Mouse (Mus musculus) c-Kit-positive CD71-positive TER-119-negative erythroid progenitor cells, embryonic 14.5 days (primary cell): ENCODE data around the gene Gm20388.
A peak's percentile ranks its signal among the peaks of the same experiment; 100 is the strongest.

Source experiments
- DNase-seq: peaks from one replicate; pipeline ENCODE4 v3.0.0-alpha.2; 2013; ENCODE audit warnings: low read depth

Gm20388 gene

DNA sequence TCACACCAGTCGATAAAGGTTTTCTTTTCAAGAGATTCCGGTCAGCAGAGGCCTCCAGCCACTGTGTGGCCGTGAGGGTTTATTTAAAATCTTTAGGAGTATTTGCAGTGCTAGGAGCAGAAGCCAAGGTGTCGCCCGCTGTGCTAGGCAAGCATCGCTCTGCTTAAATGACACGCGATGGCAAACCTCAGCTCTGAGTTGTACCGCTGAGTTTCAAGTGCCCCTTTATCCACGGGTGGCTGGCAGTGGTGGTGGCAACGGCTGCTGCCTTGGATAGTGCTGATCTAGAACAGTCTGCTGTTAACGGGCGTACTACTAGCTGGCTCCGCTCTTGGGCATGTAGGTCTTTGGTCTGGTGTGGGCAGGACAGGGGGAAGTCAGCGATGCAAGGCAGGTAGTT is 380.0 kb downstream of the Gm20388 start:
- DNase-seq, result no peak

DNA sequence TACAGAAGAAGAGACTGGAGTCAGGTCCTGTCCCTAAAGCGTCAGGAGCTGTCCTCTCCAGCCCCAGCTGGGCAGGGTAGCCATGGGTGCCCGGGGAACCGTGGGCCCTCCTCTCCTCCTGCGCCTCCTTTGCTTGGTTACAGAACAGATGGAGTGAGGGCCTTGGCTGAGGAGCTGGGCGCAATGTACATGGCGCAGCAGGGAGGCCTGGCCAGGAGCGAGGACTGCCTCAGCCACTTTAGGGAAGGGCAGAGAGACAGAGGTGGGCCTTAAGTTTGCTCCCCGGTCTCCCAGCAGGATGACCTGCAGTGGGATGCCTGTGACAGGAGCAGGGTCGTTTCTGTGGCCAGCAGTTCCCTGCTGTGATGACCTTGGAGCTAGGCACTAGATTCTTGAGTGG is 381.0 kb downstream of the Gm20388 start:
- DNase-seq, result no peak

DNA sequence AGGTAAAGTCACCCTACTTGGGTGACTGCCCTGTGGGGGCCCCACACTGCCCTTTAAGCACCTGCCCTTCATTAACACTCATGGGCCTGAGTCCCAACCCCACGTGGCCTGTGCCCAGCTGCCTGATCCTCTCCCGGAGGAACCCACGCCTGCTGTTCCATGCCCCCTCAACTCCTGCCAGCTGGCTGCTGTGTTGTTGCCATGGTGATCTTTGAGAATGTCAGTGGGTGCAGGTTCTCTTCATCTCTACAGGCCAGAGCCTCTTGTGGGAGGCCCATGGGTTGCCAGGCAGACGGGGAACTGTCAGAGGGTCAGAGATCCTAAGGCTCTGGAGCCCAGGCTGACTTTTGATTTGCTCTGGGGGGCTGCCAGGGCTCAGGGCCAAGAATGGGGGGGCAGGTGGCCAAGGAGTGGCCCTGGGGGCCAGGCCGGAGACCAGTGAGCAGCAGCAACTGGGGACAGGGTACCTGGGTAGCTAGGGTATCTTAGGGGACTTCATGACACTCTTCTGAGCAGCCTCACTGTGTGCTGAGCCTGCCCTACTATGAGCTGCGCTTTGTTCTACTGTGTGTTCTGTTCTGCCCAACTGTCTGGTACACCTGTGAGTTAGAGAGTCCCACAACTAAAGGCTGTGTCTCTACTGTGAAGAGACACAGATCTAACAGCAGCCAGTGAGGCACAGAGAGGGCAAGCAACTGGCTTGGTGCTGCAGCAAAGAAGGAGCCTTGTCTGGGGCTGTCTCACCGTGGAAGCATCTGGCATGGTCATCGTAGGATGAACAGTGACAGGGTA is 381.9 kb downstream of the Gm20388 start:
- no peak for DNase-seq

DNA sequence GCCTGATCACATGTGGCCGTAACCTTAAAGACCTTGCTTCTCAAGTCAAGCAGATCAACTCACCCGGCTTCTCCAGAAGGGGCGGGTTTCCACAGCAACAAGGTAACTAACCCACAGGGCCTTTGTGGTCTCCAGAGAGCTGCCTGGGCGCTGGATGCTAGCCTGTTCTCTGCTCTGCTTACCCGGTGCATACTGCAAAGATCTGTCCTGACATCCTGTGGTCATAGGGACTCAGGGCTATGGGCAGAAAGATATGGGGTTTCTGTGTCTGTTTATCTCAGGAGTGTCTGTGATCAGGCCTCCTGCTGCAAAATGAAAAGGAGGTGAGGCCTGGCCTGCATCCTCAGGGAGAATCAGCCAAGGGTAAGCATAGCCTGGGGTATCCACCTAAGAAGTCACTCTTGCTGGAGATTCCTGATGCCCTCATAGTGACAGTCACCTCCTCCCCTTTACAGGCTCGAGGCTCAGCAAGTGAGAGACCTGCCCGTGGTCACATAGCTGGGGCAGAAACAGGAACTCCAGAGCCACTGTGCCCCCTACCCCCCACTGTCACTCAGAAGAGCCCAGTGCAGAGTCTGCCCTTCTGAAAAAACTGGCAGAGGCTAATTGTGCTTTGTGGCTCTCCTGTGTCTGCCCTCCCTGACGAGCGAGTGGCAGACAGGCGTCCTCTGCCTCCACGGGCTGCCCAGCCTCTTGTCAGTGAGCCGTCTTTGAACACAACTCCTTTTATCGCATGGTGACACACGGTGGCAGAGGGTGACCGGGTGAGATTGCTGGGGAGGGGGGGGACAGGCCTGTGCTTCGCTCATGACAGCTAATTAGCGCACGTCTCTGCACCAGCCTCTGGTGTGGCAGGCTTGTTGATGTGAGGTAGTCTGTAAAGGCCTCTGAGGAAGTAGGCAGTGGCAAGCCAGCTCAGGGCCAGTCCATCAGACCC is 383.0 kb downstream of the Gm20388 start:
- peak; percentile 87 for DNase-seq

DNA sequence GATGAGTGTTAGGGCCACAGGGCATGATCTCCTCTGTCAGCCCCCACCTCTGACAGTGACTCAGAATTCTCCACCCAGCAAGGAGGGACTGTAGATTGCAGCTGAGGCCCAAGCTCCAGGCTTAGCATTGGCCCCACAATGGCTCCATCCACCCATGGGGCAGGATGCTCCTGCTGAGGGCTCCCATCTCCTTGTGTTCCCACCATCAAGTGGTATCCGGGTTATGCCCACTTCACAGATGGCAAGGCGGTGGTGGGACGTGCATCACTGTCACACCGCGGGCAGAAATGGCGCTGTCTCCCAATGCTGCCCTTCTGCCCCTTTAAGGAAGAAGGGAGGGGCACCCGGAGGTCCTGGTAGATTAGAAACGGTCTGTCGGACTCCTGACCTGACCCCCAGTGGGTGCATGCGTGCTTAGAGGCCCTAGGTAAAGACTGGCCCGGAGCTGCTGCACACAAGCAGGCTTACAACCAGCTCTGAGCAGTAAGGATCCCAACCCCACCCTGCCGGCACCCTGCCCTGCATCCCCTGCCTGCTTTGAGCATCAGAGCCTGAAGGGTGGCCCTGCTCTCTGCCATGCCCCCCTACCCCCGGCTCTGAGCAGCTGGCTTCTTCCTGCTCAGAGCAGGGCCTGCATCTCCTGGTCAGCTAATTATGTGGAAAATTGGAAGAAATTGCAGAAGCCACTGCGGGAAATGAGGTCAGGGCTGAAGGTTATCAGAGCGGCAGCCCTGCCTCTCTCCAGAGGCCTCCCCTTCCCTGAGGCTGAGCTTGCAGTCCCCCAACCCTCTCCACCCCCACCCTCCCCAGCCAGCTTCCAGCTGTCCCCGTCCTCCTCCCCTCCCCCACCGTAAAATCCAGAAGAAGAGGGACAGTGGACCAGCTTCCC is 384.6 kb downstream of the Gm20388 start:
- DNase-seq, result no peak

DNA sequence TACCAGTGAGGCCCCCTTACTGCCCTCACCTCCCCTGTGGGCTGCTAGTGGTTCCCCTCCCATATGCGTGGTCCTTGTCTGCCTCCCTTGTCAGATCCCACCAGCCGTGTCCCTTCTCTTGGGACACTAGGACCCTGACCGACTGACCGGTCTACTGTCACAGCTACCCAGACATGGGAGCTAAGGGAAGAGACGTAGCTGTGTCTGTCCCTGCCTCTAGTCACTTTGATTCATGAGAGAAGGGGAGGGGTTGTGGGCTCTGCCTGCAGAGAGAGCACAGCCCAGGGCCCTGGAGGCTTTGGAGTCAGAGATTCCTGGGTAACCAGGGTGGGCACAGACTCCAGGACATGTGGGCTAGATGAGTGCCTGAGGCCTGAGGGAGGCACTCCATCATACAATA is 386.4 kb downstream of the Gm20388 start:
- no peak for DNase-seq

DNA sequence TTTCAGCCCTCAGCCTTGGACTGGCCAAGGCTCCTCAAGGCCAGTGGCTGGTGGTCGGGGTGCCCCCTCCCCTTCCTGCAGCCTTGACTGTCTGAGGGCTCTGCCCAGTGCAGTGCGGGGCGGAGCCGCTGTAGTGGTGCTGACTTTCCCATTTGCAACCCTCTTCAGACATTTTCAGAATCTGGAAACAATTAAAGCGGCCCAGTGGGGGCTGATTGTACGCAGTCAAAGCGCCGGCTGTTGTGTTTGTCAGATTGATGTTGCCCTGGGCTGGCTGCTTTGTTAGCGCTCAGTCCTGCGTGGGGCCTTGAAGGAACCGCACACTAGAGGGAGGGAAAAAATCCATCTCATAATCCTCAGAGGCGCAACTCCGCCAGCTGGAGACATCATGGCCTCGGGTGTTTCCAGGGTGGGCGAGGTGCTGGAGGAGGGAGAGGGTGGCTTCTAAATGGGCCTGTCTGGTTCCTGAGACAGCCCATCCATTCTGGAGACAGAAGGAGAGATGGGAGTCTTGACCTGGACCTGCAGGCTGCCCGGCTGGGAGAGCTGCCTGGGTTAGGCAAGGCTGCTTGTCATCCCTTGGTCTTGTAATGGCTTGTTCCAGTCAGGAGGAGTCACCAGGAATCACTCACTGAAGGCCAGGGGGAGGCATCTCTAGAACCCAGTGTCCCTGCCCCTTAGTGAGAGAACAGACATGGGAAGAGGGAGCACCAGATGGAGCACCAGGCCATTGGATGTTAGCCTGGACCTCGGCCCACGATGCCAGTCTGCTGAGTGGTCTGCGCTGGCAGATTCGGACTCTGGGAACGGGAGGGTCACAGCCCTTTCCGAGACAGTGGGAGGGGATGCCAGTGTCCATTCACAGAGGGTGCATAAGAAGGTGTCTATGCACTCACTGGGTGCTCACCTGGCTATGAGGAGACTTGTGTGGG is 388.2 kb downstream of the Gm20388 start:
- no peak for DNase-seq

DNA sequence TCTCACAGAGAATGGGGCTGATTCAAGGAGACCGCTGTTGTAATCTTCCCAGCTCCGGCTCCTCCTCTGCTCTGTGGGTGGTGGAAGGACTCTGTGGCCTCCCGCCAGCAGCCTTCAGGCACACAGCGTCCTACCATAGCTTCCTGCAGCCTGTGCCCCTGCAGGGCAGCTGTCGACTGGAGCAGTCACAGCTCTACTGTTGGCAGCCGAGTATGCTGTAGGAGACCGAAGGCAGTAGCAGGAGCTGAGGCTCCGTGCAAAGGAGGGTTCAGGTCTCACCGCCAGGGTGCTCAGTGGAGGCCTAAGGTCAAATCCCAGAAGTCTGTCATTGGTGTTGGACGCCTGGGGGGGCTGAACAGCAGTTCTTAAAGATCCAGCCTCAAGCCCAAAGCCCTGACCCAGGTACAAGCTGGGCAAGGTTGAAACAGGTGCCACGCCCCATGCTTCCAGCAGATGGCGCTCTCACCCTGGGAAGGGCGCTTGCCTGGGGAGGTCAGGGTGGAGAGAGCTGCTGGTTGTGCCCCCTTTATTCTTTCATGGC is 390.0 kb downstream of the Gm20388 start:
- DNase-seq, result no peak

DNA sequence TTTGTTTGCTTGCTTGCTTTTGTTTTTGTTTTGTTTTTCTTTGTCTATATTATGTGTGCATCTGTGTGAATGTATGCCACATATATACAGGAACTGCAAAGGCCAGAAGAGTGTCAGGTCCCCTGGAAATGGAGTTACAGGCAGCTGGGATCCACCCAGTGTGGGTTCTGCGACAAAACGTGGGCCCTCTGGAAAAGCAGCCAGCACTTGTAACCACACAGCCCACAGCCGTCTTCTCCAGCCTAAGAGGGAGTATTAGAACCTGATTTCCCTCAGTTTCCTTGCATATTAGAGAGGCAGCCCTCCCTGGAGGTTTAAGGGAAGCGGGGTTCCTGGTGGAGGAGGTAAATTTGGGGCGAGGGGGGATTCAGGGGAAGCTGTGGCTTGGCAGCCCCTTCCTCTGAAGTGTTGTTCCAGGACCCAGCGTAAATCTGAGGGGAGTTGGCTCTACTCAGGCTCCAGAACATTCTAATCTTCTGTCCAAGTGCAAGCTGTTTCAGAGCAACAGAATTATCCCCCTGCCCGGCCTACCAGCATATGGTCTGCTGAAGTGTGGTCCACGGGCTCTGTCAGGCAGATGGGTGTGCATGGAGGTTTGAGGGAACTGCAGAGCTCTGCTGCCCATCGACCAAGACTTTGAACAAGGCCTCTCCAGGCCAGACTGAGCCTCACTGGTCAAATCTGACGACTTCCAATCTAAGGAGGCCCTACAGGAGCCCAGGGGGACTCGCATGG is 392.5 kb downstream of the Gm20388 start:
- DNase-seq, result no peak

DNA sequence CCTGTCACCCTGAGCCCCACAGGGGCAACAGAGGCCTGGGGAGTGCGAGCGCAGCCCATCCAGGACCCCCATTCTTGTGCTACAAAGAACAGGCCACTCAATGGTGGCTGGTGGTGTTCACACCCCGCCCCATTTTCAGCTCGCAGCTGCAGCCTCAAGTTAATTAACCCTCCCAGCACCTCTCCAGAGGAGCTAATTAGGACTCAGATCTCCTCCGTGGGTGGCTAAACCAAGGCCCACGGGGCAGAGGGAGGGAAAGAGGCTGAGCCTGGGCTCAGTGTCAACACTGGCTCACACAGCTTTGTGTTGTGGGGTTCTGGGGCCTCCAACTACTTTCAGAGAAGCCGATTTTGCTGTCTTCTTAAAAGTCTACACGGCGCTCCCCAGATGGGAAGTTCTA is 393.5 kb downstream of the Gm20388 start:
- no peak for DNase-seq

DNA sequence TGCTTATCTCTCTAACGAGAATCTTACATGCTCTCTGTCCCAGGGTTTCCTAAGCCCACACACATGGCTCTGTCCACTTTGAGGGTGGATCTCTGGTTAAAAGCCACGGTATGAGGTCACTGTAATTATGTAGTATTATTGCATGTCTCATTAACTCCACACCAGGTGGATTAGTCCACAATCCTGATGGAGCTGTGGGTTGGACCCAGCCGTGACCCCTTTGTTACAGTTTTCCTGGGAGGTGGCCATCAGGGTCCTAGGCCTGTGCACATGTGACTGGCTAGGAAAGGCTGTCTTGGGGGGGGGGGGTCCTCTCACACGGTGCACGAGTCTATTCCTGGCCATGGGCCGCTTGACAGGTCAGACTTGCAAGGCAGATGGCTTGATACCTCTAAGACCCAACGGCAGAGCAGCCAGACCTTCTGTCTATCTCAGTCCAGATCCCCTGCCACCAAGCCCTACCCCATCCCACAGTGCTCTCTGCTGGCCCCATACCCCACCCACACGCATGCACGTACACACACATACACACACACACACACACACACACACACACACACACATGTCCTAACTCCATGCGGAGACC is 395.3 kb downstream of the Gm20388 start:
- no peak for DNase-seq

DNA sequence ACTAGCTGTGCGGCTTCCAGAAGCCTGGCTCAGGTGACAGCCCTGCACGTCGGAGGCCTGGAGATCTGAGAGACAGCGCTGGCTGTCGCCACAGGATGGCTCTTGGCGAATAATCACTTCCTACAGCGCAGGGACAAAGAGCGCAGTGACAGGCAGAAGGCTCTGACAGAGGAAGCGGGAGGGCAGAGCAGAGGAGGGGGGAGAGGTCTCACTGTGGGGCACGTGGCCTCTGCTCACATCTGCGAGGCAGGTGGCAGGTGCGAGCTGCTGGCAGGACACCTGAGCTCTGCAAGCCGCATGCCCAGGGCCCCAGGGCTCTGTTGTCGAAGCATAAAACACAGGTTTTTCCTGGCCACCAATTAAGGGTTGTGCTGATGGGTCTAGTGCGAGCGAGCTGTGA is 396.5 kb downstream of the Gm20388 start:
- DNase-seq, result no peak

DNA sequence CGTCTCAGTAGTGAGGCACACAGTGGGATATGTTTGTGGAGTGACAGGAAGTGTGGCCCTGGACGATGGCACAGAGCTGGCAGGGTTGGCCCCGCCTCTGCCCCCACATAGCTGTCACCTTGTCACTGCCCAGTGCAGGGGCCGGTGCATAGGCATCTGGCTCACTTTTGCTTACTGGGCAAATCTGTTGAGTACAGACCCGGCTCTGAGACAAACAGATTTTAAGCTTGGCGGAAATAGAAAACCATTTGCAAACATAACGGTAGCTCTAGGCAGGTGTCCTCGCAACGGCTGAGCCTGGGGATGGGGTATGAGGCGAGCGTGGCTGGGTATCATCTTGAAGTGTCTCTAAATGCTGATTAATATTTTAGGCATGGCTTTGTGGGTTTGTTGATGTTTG is 396.9 kb downstream of the Gm20388 start:
- DNase-seq, result no peak

DNA sequence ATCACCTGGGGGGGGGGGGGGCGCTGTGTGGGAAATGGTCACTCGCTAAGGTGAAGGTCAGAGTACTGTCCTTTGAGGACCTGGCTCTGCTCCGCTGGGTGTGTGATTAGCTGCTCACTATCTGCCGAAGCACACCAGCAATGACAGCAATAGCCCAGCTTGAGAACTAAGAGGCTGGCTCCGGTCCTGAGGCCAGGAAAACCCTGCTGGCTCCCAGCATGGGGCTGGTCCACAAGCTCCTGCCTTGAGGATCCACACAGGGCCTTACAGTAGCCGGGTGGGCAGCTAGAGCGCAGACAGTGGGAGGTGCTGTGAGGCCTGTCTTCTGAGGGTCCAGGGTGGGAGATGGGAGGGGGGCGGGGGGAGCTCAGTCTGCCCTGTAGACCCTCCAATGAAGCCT is 397.5 kb downstream of the Gm20388 start:
- no peak for DNase-seq

DNA sequence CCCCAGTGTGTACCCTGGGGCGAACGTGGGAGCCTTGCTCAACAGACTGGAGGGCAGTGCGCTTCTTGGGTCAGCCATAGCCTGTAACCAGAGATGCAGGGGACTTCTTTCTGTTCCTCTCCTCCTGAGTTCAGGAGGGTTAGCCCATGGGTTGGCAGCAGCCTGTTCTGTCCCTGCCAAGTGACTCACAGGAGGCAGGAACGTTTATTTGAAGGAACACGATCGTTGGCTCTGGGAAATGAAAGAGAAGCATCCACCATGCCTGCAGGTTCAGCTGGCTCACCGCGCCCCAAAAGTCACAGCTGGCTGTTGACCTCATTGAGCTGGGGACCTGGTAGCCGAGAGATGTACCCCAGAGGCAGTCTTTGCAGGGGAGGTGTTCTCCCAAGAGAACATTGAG is 397.9 kb downstream of the Gm20388 start:
- no peak for DNase-seq

DNA sequence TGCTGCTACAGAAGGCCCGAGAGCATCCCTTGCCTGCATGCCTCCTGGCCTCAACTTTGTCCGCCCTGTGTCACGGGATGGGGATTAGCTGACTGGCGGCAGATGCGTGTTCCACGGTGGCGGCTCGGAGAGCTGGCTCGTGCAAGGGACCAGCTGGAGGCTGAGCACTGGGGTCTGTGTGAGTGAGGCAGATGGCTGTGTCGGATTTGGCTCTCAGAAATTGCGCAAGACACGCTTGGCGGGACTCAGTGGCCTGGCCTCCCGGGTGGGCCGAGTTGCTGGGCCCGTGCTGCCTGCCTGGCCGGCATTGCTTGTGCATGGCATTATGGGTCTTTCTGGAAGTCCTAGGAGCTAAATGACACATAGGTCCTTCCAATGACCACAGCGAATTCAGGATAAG is 398.7 kb downstream of the Gm20388 start:
- no peak for DNase-seq

DNA sequence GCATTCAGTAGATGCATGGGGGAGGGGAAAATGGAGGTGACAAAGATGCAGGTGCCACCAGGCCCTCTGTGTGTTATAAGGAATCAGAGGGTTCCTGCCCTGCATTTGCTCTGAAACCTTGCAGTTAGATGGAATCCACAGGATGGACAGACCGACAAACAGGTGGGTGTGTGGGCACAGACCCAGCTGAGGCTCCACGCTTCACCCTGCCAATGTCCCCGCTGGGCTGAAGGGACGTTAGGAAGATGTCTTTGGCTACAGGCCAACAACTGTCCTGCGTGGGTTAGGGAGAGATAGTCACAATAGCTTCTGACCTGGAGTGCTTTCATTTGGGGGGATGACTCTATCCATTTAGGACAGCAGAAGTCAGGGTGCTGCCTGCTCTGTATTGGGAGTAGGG is 399.4 kb downstream of the Gm20388 start:
- no peak for DNase-seq

DNA sequence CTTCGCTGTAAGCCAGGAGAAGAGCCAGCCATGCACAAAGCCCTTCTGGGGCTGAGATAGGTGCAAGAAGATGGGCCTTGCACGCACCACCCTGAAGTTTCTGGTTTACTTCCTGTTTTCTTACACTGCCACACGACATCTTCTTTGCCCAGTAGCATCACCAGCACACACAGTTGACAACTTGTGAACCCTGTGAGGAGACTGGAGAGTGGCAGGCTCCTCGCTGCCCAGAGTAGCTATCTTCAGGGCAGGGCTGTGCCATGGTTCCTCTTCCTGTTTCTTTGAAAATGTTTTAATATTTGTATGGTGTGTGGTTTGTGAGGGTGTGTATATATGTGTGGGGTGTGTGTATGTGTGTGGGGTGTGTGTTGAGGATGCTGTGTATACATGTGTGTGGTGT is 401.8 kb downstream of the Gm20388 start:
- no peak for DNase-seq

DNA sequence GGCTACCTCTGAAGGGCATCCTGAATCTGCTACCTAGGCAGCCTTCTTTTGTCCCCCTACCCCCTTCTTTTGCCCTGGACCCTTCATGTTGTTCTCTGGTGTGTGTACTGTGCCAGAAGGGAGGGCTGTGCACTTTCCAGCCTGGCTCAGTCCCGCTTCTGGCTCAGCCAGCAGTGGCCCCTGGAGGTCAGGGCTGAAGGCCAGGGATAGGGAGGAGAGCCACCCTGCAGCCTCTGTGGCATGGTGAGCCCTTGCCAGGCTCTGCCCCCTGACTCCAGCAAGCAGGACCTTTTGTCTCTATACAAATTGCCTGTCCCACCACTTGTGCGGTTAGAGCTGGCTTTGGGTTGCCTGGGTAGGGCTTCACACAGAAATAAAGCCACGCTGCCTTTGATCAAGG is 403.0 kb downstream of the Gm20388 start:
- no peak for DNase-seq

DNA sequence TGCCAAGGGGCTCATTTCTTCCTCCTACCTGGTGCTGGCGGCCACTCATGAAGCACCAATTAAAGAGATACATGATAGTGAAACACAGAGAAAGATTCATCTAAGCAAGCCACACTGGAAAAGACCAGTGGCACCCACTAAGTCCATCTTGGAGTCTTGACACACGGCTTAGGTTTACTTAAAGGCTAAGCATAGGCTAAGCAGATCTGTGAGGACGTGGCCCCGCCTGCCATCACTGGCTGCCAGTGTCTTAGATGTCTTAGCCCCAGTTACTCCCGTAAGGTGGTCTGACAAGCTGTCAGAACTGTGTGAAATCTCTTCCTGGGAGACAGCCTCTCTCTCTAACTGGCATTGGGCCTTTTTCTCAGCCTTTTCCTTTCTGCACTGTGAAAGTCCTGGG is 404.3 kb downstream of the Gm20388 start:
- no peak for DNase-seq
